Mouse (Mus musculus): ENCODE results near the gene Dnah8. TPM values are rescaled to one million over a fixed set of nuclear protein-coding genes. Genes with fewer than 3 reads are reported as not detected.
A peak's percentile ranks its signal among the peaks of the same experiment; 100 is the strongest.

Dnah8 gene
- polyA plus RNA-seq, 1 experiment from 2014 or later: 0.85 TPM

DNA sequence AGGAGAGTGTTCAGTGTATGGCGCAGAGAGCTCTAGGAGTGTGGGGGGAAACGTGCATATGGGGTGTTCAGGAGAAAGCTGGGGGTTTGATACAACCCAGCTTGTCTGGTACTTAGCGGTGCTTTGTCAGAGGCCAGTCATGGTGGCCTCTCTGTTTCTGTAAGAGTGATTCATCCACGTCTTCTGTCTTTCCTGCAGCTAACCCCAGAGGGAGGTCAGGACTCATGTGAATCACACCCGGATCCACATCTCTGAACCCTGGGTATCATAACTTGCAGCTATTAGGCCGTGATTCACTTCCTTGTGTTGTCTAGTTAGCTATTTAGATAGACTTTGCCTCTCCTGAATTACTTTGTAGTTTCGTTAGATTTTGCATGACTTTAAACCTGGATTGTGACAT, 223.3 kb downstream of the Dnah8 start:
- Histone ChIP-seq H3K4me3 (no peak overlapping the region), H3K27me3 (no peaks in the 10 kb centered on the region), H3K4me2 (no peak overlapping the region), H3K9ac (no peak overlapping the region), H3K4me1 (no peaks in the 10 kb centered on the region), H3K27ac (no peak overlapping the region), H3K36me3 (ENCODE audit: poor library complexity, severe bottlenecking) (no peaks in the 10 kb centered on the region), H3K9me3 (replicated peaks) (no peaks in the 10 kb centered on the region)
- no peak for ATAC-seq
- WGBS: 89% methylated on average over 7 of the region's 7 CpGs

- 94% methylated on average over 5 of the region's 5 CpGs for WGBS
- Histone ChIP-seq H3K36me3 (ENCODE audit: poor library complexity, severe bottlenecking) (no peaks in the 10 kb centered on the region), H3K9me3 (replicated peaks) (no peaks in the 10 kb centered on the region)
Observed at GRCm38 (mm10) chr17:30848086-30848485, 223.9 kb downstream of the Dnah8 start.

GRCm38 (mm10) chr17:30848804-30849203, 224.7 kb downstream of the Dnah8 start:
- Histone ChIP-seq H3K4me3 (no peak overlapping the region), H3K27ac (no peak overlapping the region), H3K36me3 (ENCODE audit: poor library complexity, severe bottlenecking) (no peaks in the 10 kb centered on the region), H3K4me1 (no peaks in the 10 kb centered on the region), H3K9ac (no peak overlapping the region), H3K27me3 (no peaks in the 10 kb centered on the region), H3K9me3 (replicated peaks) (no peaks in the 10 kb centered on the region), H3K4me2 (no peak overlapping the region)
- no peak for ATAC-seq
- WGBS: 94% methylated on average over 6 of the region's 6 CpGs

More at GRCm38 (mm10) chr17:30848086-30848485, 223.9 kb downstream of the Dnah8 start:
- H3K27ac ChIP-seq: no peak overlapping the region
- ATAC-seq: no peak
- H3K4me2 ChIP-seq: no peak overlapping the region
- H3K4me1 ChIP-seq: no peaks in the 10 kb centered on the region
- H3K27me3 ChIP-seq: no peaks in the 10 kb centered on the region
- H3K4me3 ChIP-seq: no peak overlapping the region
- H3K9ac ChIP-seq: no peak overlapping the region

DNA sequence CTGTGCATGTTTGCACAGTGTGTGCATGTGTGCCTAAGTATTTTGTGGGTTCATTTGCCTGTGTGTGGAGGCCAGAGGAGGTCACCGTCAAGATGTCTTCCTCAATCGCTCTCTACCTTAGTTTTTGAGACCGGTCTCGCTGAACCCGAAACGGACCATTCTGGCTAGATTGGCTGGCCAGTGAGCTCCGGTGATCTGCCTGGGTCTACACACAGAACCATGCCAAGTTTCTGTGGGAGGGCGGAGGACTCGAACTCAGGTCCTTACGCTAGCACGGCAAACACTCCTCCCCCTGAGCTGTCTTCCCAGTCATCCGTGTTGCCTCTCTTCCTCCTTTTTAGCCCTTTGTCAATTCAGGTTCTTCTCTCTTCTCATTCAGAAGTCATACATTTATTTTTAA, 225.7 kb downstream of the Dnah8 start:
- WGBS: 96% methylated on average over 12 of the region's 12 CpGs
- Histone ChIP-seq H3K27me3 (no peaks in the 10 kb centered on the region), H3K9me3 (replicated peaks) (no peaks in the 10 kb centered on the region), H3K4me3 (no peak overlapping the region), H3K4me1 (no peaks in the 10 kb centered on the region), H3K4me2 (no peak overlapping the region), H3K27ac (no peak overlapping the region), H3K36me3 (ENCODE audit: poor library complexity, severe bottlenecking) (no peaks in the 10 kb centered on the region), H3K9ac (no peak overlapping the region)
- ATAC-seq: no peak

DNA sequence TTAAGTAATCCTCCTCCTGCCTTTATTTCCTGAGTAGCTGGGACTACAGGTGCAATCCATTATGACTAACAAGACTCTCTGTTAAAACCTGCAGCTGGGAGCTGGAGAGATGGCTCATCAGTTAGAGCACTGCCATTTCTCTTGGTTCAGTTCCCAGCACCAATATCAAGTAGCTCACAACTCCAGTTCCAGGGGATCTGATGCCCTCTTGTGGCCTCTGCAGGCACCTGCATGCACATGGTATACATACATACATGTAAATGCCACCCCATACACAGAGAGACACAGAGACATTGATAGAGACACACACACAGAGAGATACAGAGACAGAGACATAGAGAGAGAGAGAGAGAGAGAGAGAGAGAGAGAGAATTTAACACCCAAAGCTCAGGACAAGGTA, 228.2 kb downstream of the Dnah8 start:
- Histone ChIP-seq H3K4me3 (no peak overlapping the region), H3K36me3 (ENCODE audit: poor library complexity, severe bottlenecking) (no peaks in the 10 kb centered on the region), H3K9ac (no peak overlapping the region), H3K27me3 (no peaks in the 10 kb centered on the region), H3K4me1 (no peaks in the 10 kb centered on the region), H3K4me2 (no peak overlapping the region), H3K27ac (no peak overlapping the region), H3K9me3 (replicated peaks) (no peaks in the 10 kb centered on the region)
- ATAC-seq: no peak

GRCm38 (mm10) chr17:30857347-30857746, 233.2 kb downstream of the Dnah8 start:
- H3K9me3 ChIP-seq (replicated peaks): no peaks in the 10 kb centered on the region
- H3K9ac ChIP-seq: no peak overlapping the region
- H3K36me3 ChIP-seq (ENCODE audit: poor library complexity, severe bottlenecking): no peaks in the 10 kb centered on the region
- WGBS: 86% methylated on average over 5 of the region's 5 CpGs
- no peak for ATAC-seq
- no peaks in the 10 kb centered on the region for H3K27me3 ChIP-seq
- peaks cover 19% of the 10 kb centered on the region for H3K4me1 ChIP-seq
- H3K27ac ChIP-seq: no peak overlapping the region
- H3K4me3 ChIP-seq: no peak overlapping the region
- H3K4me2 ChIP-seq: no peak overlapping the region

- Histone ChIP-seq H3K27me3 (no peaks in the 10 kb centered on the region), H3K4me1 (peaks cover 24% of the 10 kb centered on the region), H3K27ac (no peak overlapping the region), H3K9ac (no peak overlapping the region), H3K4me3 (no peak overlapping the region), H3K9me3 (replicated peaks) (no peaks in the 10 kb centered on the region), H3K36me3 (ENCODE audit: poor library complexity, severe bottlenecking) (no peaks in the 10 kb centered on the region), H3K4me2 (no peak overlapping the region)
- ATAC-seq: no peak
- WGBS: 77% methylated on average over 11 of the region's 11 CpGs
Observed at GRCm38 (mm10) chr17:30858586-30859259, 234.6 kb downstream of the Dnah8 start.

DNA sequence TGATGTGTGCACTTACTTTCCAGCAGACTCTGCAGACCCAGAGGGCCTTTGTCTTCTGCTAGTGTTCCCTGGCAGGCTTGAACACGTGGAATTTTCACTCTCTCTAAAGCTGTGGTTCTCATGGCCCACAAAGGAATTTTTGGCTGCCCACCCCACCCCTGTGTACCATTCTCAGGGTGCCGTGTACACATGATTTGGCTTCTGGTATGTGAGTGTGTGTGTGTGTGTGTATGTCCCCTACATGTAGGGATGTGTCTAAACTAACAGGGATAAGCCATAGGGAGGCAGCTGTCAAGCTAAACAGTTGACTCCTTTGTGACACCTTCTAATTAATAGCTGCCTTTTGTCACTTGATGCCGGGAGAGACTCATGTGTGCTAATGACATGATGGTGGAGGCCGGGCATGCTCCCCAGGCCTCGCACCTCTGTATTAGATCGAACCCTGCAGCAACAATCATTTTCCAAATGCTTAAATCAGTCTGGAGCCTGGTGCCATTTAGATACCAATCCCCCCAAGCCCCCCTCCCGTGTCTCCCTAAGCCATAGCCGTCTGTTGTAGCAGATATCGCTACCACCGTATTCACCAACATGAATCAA, 235.9 kb downstream of the Dnah8 start:
- no peaks in the 10 kb centered on the region for H3K9me3 ChIP-seq (replicated peaks)
- WGBS: 12% methylated on average over 10 of the region's 10 CpGs
- ATAC-seq: peak; percentile 74
- H3K4me2 ChIP-seq: no peak overlapping the region
- H3K9ac ChIP-seq: no peak overlapping the region
- H3K27ac ChIP-seq: peak overlapping the region; percentile 44
- no peaks in the 10 kb centered on the region for H3K36me3 ChIP-seq (ENCODE audit: poor library complexity, severe bottlenecking)
- no peaks in the 10 kb centered on the region for H3K27me3 ChIP-seq
- H3K4me3 ChIP-seq: no peak overlapping the region
- peaks cover 24% of the 10 kb centered on the region for H3K4me1 ChIP-seq

DNA sequence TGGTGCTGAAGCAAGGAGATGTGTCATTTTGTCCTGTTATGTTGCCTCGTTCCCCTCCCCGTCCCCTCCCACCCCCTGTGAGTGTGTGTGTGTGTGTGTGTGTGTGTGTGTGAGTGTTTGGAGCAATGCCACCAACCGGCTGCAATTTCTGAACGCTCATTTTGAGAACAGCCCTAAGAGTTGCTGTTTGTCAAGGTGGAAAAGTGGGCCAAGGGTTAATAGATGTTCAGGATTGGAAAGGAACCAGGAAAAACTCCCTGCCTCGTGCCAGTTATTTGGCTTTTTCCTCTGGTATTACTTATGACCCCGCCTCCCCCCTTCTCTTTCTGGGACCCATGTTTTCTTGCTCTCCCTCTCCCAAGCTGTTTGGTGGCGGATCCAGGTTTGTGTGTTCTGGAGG, 236.5 kb downstream of the Dnah8 start:
- H3K4me3 ChIP-seq: no peak overlapping the region
- no peaks in the 10 kb centered on the region for H3K9me3 ChIP-seq (replicated peaks)
- H3K27ac ChIP-seq: peak overlapping the region; percentile 44; the same call in 1 of the 2 replicates
- H3K4me1 ChIP-seq: peaks cover 24% of the 10 kb centered on the region
- no peak overlapping the region for H3K9ac ChIP-seq
- WGBS: 33% methylated on average over 7 of the region's 7 CpGs
- ATAC-seq: no peak
- H3K27me3 ChIP-seq: no peaks in the 10 kb centered on the region
- no peak overlapping the region for H3K4me2 ChIP-seq
- H3K36me3 ChIP-seq (ENCODE audit: poor library complexity, severe bottlenecking): no peaks in the 10 kb centered on the region

GRCm38 (mm10) chr17:30866281-30866680, 242.1 kb downstream of the Dnah8 start:
- Histone ChIP-seq H3K27me3 (no peaks in the 10 kb centered on the region), H3K36me3 (ENCODE audit: poor library complexity, severe bottlenecking) (no peaks in the 10 kb centered on the region), H3K4me1 (peaks cover 5% of the 10 kb centered on the region; the same call in 1 of the 2 replicates), H3K4me3 (no peak overlapping the region), H3K9ac (no peak overlapping the region), H3K4me2 (no peak overlapping the region), H3K9me3 (replicated peaks) (no peaks in the 10 kb centered on the region), H3K27ac (no peak overlapping the region)
- no peak for ATAC-seq
- WGBS: 70% methylated on average over 8 of the region's 8 CpGs

GRCm38 (mm10) chr17:30866966-30867365, 242.8 kb downstream of the Dnah8 start:
- ATAC-seq: no peak
- no peak overlapping the region for H3K4me2 ChIP-seq
- no peaks in the 10 kb centered on the region for H3K9me3 ChIP-seq (replicated peaks)
- no peak overlapping the region for H3K9ac ChIP-seq
- H3K27me3 ChIP-seq: no peaks in the 10 kb centered on the region
- peaks cover 5% of the 10 kb centered on the region; the same call in 1 of the 2 replicates for H3K4me1 ChIP-seq
- H3K4me3 ChIP-seq: no peak overlapping the region
- no peaks in the 10 kb centered on the region for H3K36me3 ChIP-seq (ENCODE audit: poor library complexity, severe bottlenecking)
- no peak overlapping the region for H3K27ac ChIP-seq
- WGBS: 80% methylated on average over 9 of the region's 9 CpGs

DNA sequence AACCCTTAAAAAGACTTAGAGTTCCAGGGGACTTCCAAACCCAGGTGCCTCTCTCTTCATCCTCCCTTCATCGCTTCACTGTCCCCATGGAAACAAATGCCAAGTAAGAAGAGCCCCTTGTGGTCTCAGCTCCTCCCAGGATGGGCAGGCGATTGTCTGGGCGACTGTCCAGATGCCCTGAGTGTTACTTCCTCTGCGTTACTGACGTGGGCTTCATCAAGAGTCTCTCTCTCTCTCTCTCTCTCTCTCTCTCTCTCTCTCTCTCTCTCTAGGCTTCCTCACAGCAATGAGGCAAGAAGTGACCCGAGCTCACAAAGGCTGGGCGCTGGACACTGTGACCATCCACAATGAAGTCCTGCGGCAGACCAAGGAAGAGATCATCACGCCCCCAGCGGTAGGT, 246.9 kb downstream of the Dnah8 start:
- Histone ChIP-seq H3K27me3 (no peaks in the 10 kb centered on the region), H3K9me3 (replicated peaks) (no peaks in the 10 kb centered on the region), H3K4me3 (no peak overlapping the region), H3K9ac (no peak overlapping the region), H3K36me3 (ENCODE audit: poor library complexity, severe bottlenecking) (no peaks in the 10 kb centered on the region), H3K27ac (no peak overlapping the region), H3K4me1 (no peaks in the 10 kb centered on the region), H3K4me2 (no peak overlapping the region)
- 24% methylated on average over 10 of the region's 10 CpGs for WGBS
- no peak for ATAC-seq

GRCm38 (mm10) chr17:30874276-30874675, 250.1 kb downstream of the Dnah8 start:
- 69% methylated on average over 15 of the region's 15 CpGs for WGBS
- Histone ChIP-seq H3K27ac (no peak overlapping the region), H3K27me3 (no peaks in the 10 kb centered on the region), H3K4me1 (no peaks in the 10 kb centered on the region), H3K36me3 (ENCODE audit: poor library complexity, severe bottlenecking) (no peaks in the 10 kb centered on the region), H3K9me3 (replicated peaks) (0 out of 2 replicates have a peak, but pooled peaks cover 4% of the 10 kb centered on the region), H3K4me3 (no peak overlapping the region), H3K4me2 (no peak overlapping the region), H3K9ac (no peak overlapping the region)
- ATAC-seq: no peak
